Mouse (Mus musculus): ENCODE data around the gene Pde2a. TPM values are rescaled to one million over a fixed set of nuclear protein-coding genes. Genes with fewer than 3 reads are reported as not detected.

Pde2a gene
- total and polyA plus RNA-seq, 3 experiments = 41.6 to 57.1 (median 56.0) TPM

DNA sequence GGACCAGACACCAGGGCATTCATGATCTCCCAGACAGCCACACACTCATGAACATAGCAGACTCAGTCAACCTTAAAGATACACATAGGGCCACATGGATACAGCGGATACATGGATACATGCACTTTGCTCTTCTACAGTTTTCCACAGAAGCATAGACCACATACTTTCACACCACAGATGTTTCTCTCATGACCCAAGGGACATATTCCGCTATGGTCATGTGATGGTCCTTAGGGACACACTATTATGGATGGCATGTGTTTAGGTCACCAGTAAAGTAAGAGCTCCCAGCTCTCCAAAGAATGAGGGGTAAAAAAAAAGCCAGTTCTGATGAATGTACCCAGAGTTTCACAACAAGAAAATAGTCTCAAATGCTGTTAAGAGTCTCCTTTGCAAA lies 49.9 kb downstream of the Pde2a start:
- Histone ChIP-seq H3K27ac (peak overlapping the region; percentile 36), H3K4me1 (ENCODE audit: control insufficient read depth, insufficient read depth, low read length) (peaks cover 35% of the 10 kb centered on the region)

GRCm38 (mm10) chr7:101471968-101472480 lies 50.5 kb downstream of the Pde2a start:
- WGBS = 33% methylated on average over 3 of the region's 3 CpGs
- 0 out of 2 replicates have a peak overlapping the region, but pooled peaks have one; percentile 22 for H3K9ac ChIP-seq (ENCODE audit: low read depth, low read length)
- peak overlapping the region; percentile 87 for H3K27ac ChIP-seq
- H3K79me2 ChIP-seq (replicated peaks; ENCODE audit: control insufficient read depth, insufficient read depth, low read length) = no peaks in the 10 kb centered on the region
- peaks cover 34% of the 10 kb centered on the region for H3K4me1 ChIP-seq (ENCODE audit: control insufficient read depth, insufficient read depth, low read length)
- H3K27me3 ChIP-seq (ENCODE audit: control insufficient read depth, insufficient read depth, low read length) = no peaks in the 10 kb centered on the region
- DNase-seq = peak in 1 of 2 experiments; percentile 30
- no peak overlapping the region for H3K4me3 ChIP-seq
- peaks cover 6% of the 10 kb centered on the region for H3K36me3 ChIP-seq (ENCODE audit: control insufficient read depth, insufficient read depth, low read length)
- TF ChIP-seq CTCF (IDR thresholded peaks at IDR 0.05) (no peak), EP300 (IDR thresholded peaks at IDR 0.05; ENCODE audit: insufficient read depth, low read depth, low read length) (no peak), POLR2A (IDR thresholded peaks at IDR 0.05; ENCODE audit: insufficient read depth, low read depth, low read length) (no peak)
- intact Hi-C loops (cut with DNase I) = no loop called here

More for the DNA sequence above, 49.9 kb downstream of the Pde2a start:
- intact Hi-C loops (cut with DNase I) = no loop called here
- no peaks in the 10 kb centered on the region for H3K27me3 ChIP-seq (ENCODE audit: control insufficient read depth, insufficient read depth, low read length)
- no peak for TF ChIP-seq EP300 (IDR thresholded peaks at IDR 0.05; ENCODE audit: insufficient read depth, low read depth, low read length)
- TF ChIP-seq CTCF (IDR thresholded peaks at IDR 0.05) = no peak
- no peak for TF ChIP-seq POLR2A (IDR thresholded peaks at IDR 0.05; ENCODE audit: insufficient read depth, low read depth, low read length)
- H3K36me3 ChIP-seq (ENCODE audit: control insufficient read depth, insufficient read depth, low read length) = peaks cover 6% of the 10 kb centered on the region
- no peak overlapping the region for H3K9ac ChIP-seq (ENCODE audit: low read depth, low read length)
- H3K4me3 ChIP-seq = no peak overlapping the region
- H3K79me2 ChIP-seq (replicated peaks; ENCODE audit: control insufficient read depth, insufficient read depth, low read length) = no peaks in the 10 kb centered on the region
- DNase-seq = no peak
- 72% methylated on average over 2 of the region's 2 CpGs for WGBS

DNA sequence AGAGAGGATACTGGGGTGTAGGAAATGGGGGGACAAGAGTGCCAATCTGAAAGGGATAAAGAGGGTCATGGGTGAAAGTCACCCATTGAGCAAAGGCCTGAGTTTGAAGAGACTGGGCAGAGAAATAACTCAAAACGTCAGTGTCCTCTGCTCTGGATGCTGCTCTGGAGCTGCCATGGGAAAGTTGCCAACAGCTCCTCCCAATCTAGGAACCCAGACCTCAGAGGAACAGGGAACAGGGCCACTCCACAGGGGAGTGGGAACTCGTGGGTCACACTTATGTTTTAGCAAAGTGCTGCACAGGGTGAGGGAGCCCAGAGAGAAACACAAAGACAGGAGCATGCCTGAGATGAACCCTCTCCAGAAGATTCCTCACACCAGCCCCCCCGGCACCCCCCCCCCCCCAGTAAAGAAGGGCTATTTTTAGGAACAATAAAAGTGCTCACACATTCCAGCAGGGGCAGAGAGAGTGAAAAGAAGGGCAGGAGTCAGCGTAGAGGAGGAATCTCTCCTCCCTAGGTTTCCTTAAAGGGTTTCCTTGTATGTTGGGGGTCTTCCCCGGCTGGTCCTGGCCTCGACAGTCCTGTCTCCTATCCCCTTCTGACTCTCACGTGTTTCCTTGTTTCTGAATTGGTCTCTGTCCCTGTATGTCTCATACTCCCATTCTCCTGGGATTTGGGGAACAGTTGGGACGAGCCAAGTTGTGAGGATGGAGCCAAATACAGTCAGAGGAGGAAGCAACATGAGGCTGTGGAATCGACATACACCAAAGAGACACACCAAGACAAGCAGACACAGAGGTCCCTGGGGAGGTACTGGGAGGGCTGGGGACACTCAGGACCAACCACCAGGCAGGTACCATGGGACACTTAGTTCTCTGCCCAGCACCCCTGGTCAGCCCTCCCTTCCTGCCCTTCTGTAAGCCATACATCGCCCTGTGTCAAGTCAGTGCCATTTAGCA lies 51.4 kb downstream of the Pde2a start:
- Histone ChIP-seq H3K9ac (ENCODE audit: low read depth, low read length) (0 out of 2 replicates have a peak overlapping the region, but pooled peaks have one; percentile 22), H3K27ac (peak overlapping the region; percentile 87), H3K36me3 (ENCODE audit: control insufficient read depth, insufficient read depth, low read length) (peaks cover 6% of the 10 kb centered on the region), H3K79me2 (replicated peaks; ENCODE audit: control insufficient read depth, insufficient read depth, low read length) (no peaks in the 10 kb centered on the region), H3K4me1 (ENCODE audit: control insufficient read depth, insufficient read depth, low read length) (peaks cover 31% of the 10 kb centered on the region), H3K27me3 (ENCODE audit: control insufficient read depth, insufficient read depth, low read length) (no peaks in the 10 kb centered on the region), H3K4me3 (no peak overlapping the region)
- 14% methylated on average over 10 of the region's 10 CpGs for WGBS
- TF ChIP-seq EP300 (IDR thresholded peaks at IDR 0.05; ENCODE audit: insufficient read depth, low read depth, low read length) = peak; percentile 65; the same call in 1 of the 2 replicates
- peak; percentile 28 for TF ChIP-seq CTCF (IDR thresholded peaks at IDR 0.05)
- TF ChIP-seq POLR2A (IDR thresholded peaks at IDR 0.05; ENCODE audit: insufficient read depth, low read depth, low read length) = 0 out of 2 replicates have a peak, but pooled peaks have one; percentile 7
- peak; percentile 65 to 72 for DNase-seq
- intact Hi-C loops (cut with DNase I) = no loop called here

GRCm38 (mm10) chr7:101474399-101474811 lies 52.9 kb downstream of the Pde2a start:
- peaks cover 8% of the 10 kb centered on the region for H3K36me3 ChIP-seq (ENCODE audit: control insufficient read depth, insufficient read depth, low read length)
- DNase-seq = no peak
- no peak overlapping the region for H3K9ac ChIP-seq (ENCODE audit: low read depth, low read length)
- no peak for TF ChIP-seq POLR2A (IDR thresholded peaks at IDR 0.05; ENCODE audit: insufficient read depth, low read depth, low read length)
- TF ChIP-seq CTCF (IDR thresholded peaks at IDR 0.05) = no peak
- TF ChIP-seq EP300 (IDR thresholded peaks at IDR 0.05; ENCODE audit: insufficient read depth, low read depth, low read length) = no peak
- H3K79me2 ChIP-seq (replicated peaks; ENCODE audit: control insufficient read depth, insufficient read depth, low read length) = no peaks in the 10 kb centered on the region
- WGBS = 52% methylated on average over 5 of the region's 5 CpGs
- H3K4me3 ChIP-seq = no peak overlapping the region
- intact Hi-C loops (cut with DNase I) = loop anchor here (2.0 kb wide), 1 partner anchor 26 kb away; no protein-coding TSS in a partner anchor
- H3K4me1 ChIP-seq (ENCODE audit: control insufficient read depth, insufficient read depth, low read length) = peaks cover 41% of the 10 kb centered on the region
- H3K27ac ChIP-seq = peak overlapping the region; percentile 33
- no peaks in the 10 kb centered on the region for H3K27me3 ChIP-seq (ENCODE audit: control insufficient read depth, insufficient read depth, low read length)

DNA sequence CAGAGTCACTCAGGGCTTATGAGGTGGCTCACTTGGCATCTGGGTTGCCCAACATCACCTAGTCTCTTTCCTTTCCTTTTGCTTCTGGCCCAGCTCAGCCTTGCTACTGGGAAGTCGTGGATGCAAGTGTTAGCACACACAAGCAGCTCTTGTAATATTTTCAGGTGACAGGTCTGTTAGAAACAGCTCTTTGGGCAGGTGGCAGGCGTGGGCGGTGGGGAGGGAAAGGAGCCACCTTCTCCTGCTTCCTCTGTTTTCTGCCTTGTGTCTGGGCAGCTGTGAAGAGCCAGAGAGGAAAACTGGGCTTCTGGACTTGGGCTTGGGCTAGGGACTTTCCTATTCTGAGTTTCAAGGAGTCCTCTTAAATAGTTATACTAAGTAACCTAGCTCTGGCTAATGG lies 54.5 kb downstream of the Pde2a start:
- Histone ChIP-seq H3K4me1 (ENCODE audit: control insufficient read depth, insufficient read depth, low read length) (peaks cover 46% of the 10 kb centered on the region), H3K36me3 (ENCODE audit: control insufficient read depth, insufficient read depth, low read length) (peaks cover 11% of the 10 kb centered on the region), H3K79me2 (replicated peaks; ENCODE audit: control insufficient read depth, insufficient read depth, low read length) (no peaks in the 10 kb centered on the region), H3K9ac (ENCODE audit: low read depth, low read length) (no peak overlapping the region), H3K27me3 (ENCODE audit: control insufficient read depth, insufficient read depth, low read length) (no peaks in the 10 kb centered on the region), H3K4me3 (no peak overlapping the region), H3K27ac (no peak overlapping the region)
- 73% methylated on average over 3 of the region's 3 CpGs for WGBS
- no peak for DNase-seq
- intact Hi-C loops (cut with DNase I) = no loop called here
- TF ChIP-seq POLR2A (IDR thresholded peaks at IDR 0.05; ENCODE audit: insufficient read depth, low read depth, low read length) (no peak), EP300 (IDR thresholded peaks at IDR 0.05; ENCODE audit: insufficient read depth, low read depth, low read length) (no peak), CTCF (IDR thresholded peaks at IDR 0.05) (no peak)
